Mouse (Mus musculus): ENCODE data around the gene Azgp1. TPM values are rescaled to one million over a fixed set of nuclear protein-coding genes. Genes with fewer than 3 reads are reported as not detected.
A peak's percentile ranks its signal among the peaks of the same experiment; 100 is the strongest.

Azgp1 gene
- polyA plus RNA-seq, 1 experiment, result not detected

DNA sequence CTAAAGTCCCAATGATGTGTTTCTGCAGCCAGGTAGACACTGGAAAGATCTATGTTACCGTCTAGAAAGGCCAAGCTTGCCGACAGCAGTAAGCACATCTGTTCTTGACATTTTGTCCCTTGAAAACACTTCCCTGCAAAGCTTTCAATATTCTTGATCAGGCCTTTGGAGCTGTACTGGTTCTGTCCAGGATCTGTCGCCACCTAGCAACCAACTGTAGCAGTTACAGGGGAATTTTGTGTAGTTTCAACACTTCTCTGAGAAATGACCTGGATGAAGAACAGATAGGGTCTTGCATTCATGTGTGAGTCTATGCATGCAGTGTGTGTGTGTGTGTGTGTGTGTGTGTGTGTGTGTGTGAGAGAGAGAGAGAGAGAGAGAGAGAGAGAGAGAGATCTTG lies 7.6 kb upstream of the Azgp1 start:
- no peak overlapping the region for H3K4me3 ChIP-seq (ENCODE audit: low read depth, low read length)
- H3K9me3 ChIP-seq (replicated peaks; ENCODE audit: control insufficient read depth, insufficient read depth, low read length, poor library complexity, severe bottlenecking), result no peaks in the 10 kb centered on the region
- no peaks in the 10 kb centered on the region for H3K4me1 ChIP-seq (ENCODE audit: control insufficient read depth, insufficient read depth, low read length)
- H3K27ac ChIP-seq (ENCODE audit: insufficient read depth, low read length), result no peak overlapping the region
- H3K27me3 ChIP-seq (ENCODE audit: control insufficient read depth, insufficient read depth, low read length, poor library complexity, severe bottlenecking), result no peaks in the 10 kb centered on the region
- H3K9ac ChIP-seq (ENCODE audit: low read depth, poor library complexity, severe bottlenecking), result no peak overlapping the region
- no peak for TF ChIP-seq POLR2A (IDR thresholded peaks at IDR 0.05; ENCODE audit: insufficient read depth, low read length)
- peak; percentile 9 for TF ChIP-seq CTCF (IDR thresholded peaks at IDR 0.05; ENCODE audit: low read depth, low read length)
- H3K36me3 ChIP-seq (ENCODE audit: control insufficient read depth, insufficient read depth, low read length, poor library complexity, severe bottlenecking), result no peaks in the 10 kb centered on the region

DNA sequence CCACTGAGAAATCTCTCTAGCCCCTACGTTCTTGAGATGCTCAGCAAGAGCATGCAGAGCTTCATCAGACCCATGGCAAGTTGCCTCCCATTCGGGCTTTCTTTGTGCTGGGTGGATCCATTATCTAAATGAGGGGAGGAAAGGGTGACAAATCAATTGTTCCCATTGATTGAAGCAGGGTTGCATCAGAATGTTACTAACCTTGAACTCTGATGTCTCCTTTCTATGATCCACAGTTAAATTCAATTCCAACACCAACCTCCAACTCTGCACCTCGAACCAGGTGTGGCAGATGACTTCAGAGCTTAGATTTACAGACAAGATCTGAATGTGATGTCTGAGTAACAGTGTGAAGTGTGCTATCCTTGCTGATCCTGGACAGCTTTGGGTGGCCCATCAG lies 6.6 kb upstream of the Azgp1 start:
- Histone ChIP-seq H3K9me3 (replicated peaks; ENCODE audit: control insufficient read depth, insufficient read depth, low read length, poor library complexity, severe bottlenecking) (no peaks in the 10 kb centered on the region), H3K4me3 (ENCODE audit: low read depth, low read length) (no peak overlapping the region), H3K36me3 (ENCODE audit: control insufficient read depth, insufficient read depth, low read length, poor library complexity, severe bottlenecking) (no peaks in the 10 kb centered on the region), H3K27me3 (ENCODE audit: control insufficient read depth, insufficient read depth, low read length, poor library complexity, severe bottlenecking) (no peaks in the 10 kb centered on the region), H3K9ac (ENCODE audit: low read depth, poor library complexity, severe bottlenecking) (no peak overlapping the region), H3K27ac (ENCODE audit: insufficient read depth, low read length) (no peak overlapping the region), H3K4me1 (ENCODE audit: control insufficient read depth, insufficient read depth, low read length) (no peaks in the 10 kb centered on the region)
- TF ChIP-seq POLR2A (IDR thresholded peaks at IDR 0.05; ENCODE audit: insufficient read depth, low read length) (no peak), CTCF (IDR thresholded peaks at IDR 0.05; ENCODE audit: low read depth, low read length) (no peak), EP300 (IDR thresholded peaks at IDR 0.05; ENCODE audit: insufficient read depth, low read depth, low read length) (no peak)

DNA sequence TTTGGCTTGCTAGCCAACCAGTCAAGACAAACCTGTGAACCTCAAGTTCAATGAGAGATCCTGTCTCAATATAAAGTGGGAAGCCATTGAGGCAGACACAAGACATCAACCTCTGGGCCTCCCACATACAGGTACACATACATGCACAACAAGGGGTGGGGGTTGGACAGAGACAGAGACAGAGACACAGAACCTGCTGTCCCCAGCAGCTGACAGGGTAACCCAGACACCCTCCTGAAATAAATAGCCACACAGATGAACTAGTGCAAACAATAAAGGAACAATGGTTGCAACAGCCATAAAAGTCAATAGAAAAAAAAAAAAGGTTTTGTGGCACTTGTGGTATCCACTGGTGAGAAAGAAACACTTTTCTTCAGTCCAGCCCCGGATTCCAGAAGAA lies 5.9 kb upstream of the Azgp1 start:
- Histone ChIP-seq H3K36me3 (ENCODE audit: control insufficient read depth, insufficient read depth, low read length, poor library complexity, severe bottlenecking) (no peaks in the 10 kb centered on the region), H3K4me3 (ENCODE audit: low read depth, low read length) (no peak overlapping the region), H3K4me1 (ENCODE audit: control insufficient read depth, insufficient read depth, low read length) (no peaks in the 10 kb centered on the region), H3K9me3 (replicated peaks; ENCODE audit: control insufficient read depth, insufficient read depth, low read length, poor library complexity, severe bottlenecking) (no peaks in the 10 kb centered on the region), H3K27ac (ENCODE audit: insufficient read depth, low read length) (no peak overlapping the region), H3K27me3 (ENCODE audit: control insufficient read depth, insufficient read depth, low read length, poor library complexity, severe bottlenecking) (no peaks in the 10 kb centered on the region), H3K9ac (ENCODE audit: low read depth, poor library complexity, severe bottlenecking) (no peak overlapping the region)
- no peak for TF ChIP-seq CTCF (IDR thresholded peaks at IDR 0.05; ENCODE audit: low read depth, low read length)
- TF ChIP-seq EP300 (IDR thresholded peaks at IDR 0.05; ENCODE audit: insufficient read depth, low read depth, low read length), result no peak
- no peak for TF ChIP-seq POLR2A (IDR thresholded peaks at IDR 0.05; ENCODE audit: insufficient read depth, low read length)

DNA sequence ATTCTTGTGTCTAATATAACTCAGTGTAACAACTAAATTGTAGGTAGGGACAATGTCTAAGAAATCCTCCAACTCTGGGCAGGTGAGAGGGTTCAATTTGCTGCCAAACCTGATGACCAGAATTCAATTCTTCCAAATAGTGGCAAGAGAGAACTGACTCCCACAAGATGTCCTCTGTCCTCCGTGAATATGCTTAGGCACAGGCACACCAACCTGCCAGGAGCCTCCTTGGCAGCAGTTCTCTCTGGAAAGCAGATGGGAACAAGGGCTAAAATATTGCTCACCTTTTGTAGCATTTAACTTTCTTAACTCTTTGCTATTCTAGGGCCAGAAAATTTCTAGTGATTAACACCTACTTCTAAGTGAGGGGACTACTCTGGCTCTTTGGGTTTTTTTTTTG lies 4.0 kb upstream of the Azgp1 start:
- Histone ChIP-seq H3K4me1 (ENCODE audit: control insufficient read depth, insufficient read depth, low read length) (no peaks in the 10 kb centered on the region), H3K27me3 (ENCODE audit: control insufficient read depth, insufficient read depth, low read length, poor library complexity, severe bottlenecking) (no peaks in the 10 kb centered on the region), H3K9ac (ENCODE audit: low read depth, poor library complexity, severe bottlenecking) (no peak overlapping the region), H3K36me3 (ENCODE audit: control insufficient read depth, insufficient read depth, low read length, poor library complexity, severe bottlenecking) (no peaks in the 10 kb centered on the region), H3K9me3 (replicated peaks; ENCODE audit: control insufficient read depth, insufficient read depth, low read length, poor library complexity, severe bottlenecking) (no peaks in the 10 kb centered on the region), H3K27ac (ENCODE audit: insufficient read depth, low read length) (no peak overlapping the region), H3K4me3 (ENCODE audit: low read depth, low read length) (no peak overlapping the region)
- TF ChIP-seq POLR2A (IDR thresholded peaks at IDR 0.05; ENCODE audit: insufficient read depth, low read length) (no peak), CTCF (IDR thresholded peaks at IDR 0.05; ENCODE audit: low read depth, low read length) (no peak), EP300 (IDR thresholded peaks at IDR 0.05; ENCODE audit: insufficient read depth, low read depth, low read length) (no peak)

DNA sequence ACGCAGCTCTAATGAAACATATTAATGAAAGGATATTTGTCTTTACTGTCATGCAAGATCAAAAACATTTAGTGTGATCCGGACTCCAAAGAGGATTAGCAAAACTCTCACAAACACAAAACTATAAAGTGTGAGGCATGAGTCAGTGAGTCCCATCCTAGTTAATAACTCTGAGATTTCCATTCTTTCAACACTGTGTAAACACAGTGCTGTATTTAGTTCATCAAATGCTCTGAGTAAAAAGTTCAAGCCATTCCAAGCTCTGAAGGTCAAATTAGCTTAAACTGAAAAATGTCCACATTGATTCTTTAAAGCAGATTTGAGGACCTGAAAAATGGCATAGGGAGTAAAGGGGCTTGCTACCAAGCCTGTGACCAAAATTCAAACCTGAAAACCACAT lies 2.2 kb upstream of the Azgp1 start:
- H3K9ac ChIP-seq (ENCODE audit: low read depth, poor library complexity, severe bottlenecking), result no peak overlapping the region
- H3K27me3 ChIP-seq (ENCODE audit: control insufficient read depth, insufficient read depth, low read length, poor library complexity, severe bottlenecking), result no peaks in the 10 kb centered on the region
- no peaks in the 10 kb centered on the region for H3K36me3 ChIP-seq (ENCODE audit: control insufficient read depth, insufficient read depth, low read length, poor library complexity, severe bottlenecking)
- no peak overlapping the region for H3K4me3 ChIP-seq (ENCODE audit: low read depth, low read length)
- no peak overlapping the region for H3K27ac ChIP-seq (ENCODE audit: insufficient read depth, low read length)
- no peaks in the 10 kb centered on the region for H3K9me3 ChIP-seq (replicated peaks; ENCODE audit: control insufficient read depth, insufficient read depth, low read length, poor library complexity, severe bottlenecking)
- TF ChIP-seq POLR2A (IDR thresholded peaks at IDR 0.05; ENCODE audit: insufficient read depth, low read length) (no peak), CTCF (IDR thresholded peaks at IDR 0.05; ENCODE audit: low read depth, low read length) (no peak), EP300 (IDR thresholded peaks at IDR 0.05; ENCODE audit: insufficient read depth, low read depth, low read length) (no peak)
- no peaks in the 10 kb centered on the region for H3K4me1 ChIP-seq (ENCODE audit: control insufficient read depth, insufficient read depth, low read length)

DNA sequence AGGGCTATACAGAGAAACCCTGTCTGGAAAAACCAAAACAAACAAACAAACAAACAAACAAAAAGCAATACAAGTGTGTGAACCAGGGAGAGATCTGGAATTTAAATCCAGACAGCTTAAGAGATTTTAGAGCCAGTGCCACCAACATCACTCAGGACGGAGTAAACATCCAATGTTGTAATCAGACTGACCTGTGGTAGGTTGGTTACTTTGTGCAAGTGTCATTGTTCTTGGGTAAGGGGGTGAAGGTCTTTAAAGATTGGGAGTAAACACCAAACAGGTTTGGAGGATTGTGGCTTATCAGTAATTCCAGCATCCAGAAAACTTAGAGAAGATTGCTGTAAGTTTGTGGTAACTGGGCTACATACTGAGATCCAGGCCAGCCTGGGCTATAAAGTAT lies 5.0 kb downstream of the Azgp1 start:
- no peaks in the 10 kb centered on the region for H3K27me3 ChIP-seq (ENCODE audit: control insufficient read depth, insufficient read depth, low read length, poor library complexity, severe bottlenecking)
- H3K9ac ChIP-seq (ENCODE audit: low read depth, poor library complexity, severe bottlenecking), result no peak overlapping the region
- H3K36me3 ChIP-seq (ENCODE audit: control insufficient read depth, insufficient read depth, low read length, poor library complexity, severe bottlenecking), result no peaks in the 10 kb centered on the region
- no peaks in the 10 kb centered on the region for H3K9me3 ChIP-seq (replicated peaks; ENCODE audit: control insufficient read depth, insufficient read depth, low read length, poor library complexity, severe bottlenecking)
- peaks cover 1% of the 10 kb centered on the region for H3K4me1 ChIP-seq (ENCODE audit: control insufficient read depth, insufficient read depth, low read length)
- TF ChIP-seq EP300 (IDR thresholded peaks at IDR 0.05; ENCODE audit: insufficient read depth, low read depth, low read length), result no peak
- TF ChIP-seq CTCF (IDR thresholded peaks at IDR 0.05; ENCODE audit: low read depth, low read length), result no peak
- TF ChIP-seq POLR2A (IDR thresholded peaks at IDR 0.05; ENCODE audit: insufficient read depth, low read length), result no peak
- H3K4me3 ChIP-seq (ENCODE audit: low read depth, low read length), result no peak overlapping the region
- H3K27ac ChIP-seq (ENCODE audit: insufficient read depth, low read length), result no peak overlapping the region
